Mouse (Mus musculus): ENCODE data around the gene Map4k3.

GRCm38 (mm10) chr17:80693707-80694106, 34.6 kb downstream of the Map4k3 start:
- TF ChIP-seq POLR2A (IDR thresholded peaks at IDR 0.05; ENCODE audit: control insufficient read depth, low read depth, low read length) (no peak), CTCF (IDR thresholded peaks at IDR 0.05; ENCODE audit: control insufficient read depth, insufficient read depth, insufficient replicate concordance, low read depth, low read length) (no peak)
